Mouse (Mus musculus) left cerebral cortex, postnatal 14 days (tissue): ENCODE data around the gene Tgm6. TPM values are rescaled to one million over a fixed set of nuclear protein-coding genes. Genes with fewer than 3 reads are reported as not detected.

ENCODE experiments used
- DNase-seq, 2 experiments: peaks; one replicate each; pipeline ENCODE4 v3.0.0; 2021 to 2022; ENCODE audit warnings: low spot score in 2 of 2, mixed read lengths in 1 of 2
- intact Hi-C: fragments of 180-260 bp; cut with DNase I; formaldehyde crosslinking; loops from one replicate; pipeline ENCODE4 v1.15.1; 2025
- long read RNA-seq, 2 experiments: library from polyadenylated mRNA; stranded (forward); transcript quantifications; one replicate each; pipeline ENCODE4 v2.0.0; 2021
- total RNA-seq, 2 experiments: library from RNA; stranded (reverse); gene quantifications; 2 replicates each; pipeline ENCODE4 v1.2.3; 2021

Gene Tgm6
- under 1 TPM; 0.32 to 0.33 TPM for total RNA-seq
- long read RNA-seq, experiment 1: 0 reads
- long read RNA-seq, experiment 2, partial matches to known transcripts: 1 of 1 reads
- long read RNA-seq, experiment 2, other reads (novel, unspliced or antisense): 0 of 1 reads

- intact Hi-C loops: no loop called here
- peak in 1 of 2 experiments; percentile 9 for DNase-seq
Observed at GRCm38 (mm10) chr2:130112116-130112515, at the start of gene Tgm6. TSS of gene Tgm6 (plus strand) at chr2:130112416.

GRCm38 (mm10) chr2:130068228-130068627, 44.0 kb upstream of the Tgm6 start:
- intact Hi-C loops: loop anchor here (2.0 kb wide), 1 partner anchor 99 kb away; no protein-coding TSS in a partner anchor
- DNase-seq: peak; percentile 52 to 64

- intact Hi-C loops: loop anchor here (5.0 kb wide), 1 partner anchor 177 kb away; no protein-coding TSS in a partner anchor
- DNase-seq: no peak
Observed at GRCm38 (mm10) chr2:130070396-130070795, 41.8 kb upstream of the Tgm6 start.

- intact Hi-C loops: no loop called here
Observed at GRCm38 (mm10) chr2:130112804-130113203, 588 bp downstream of the Tgm6 start.

GRCm38 (mm10) chr2:130113379-130113778, 1.2 kb downstream of the Tgm6 start:
- DNase-seq: peak in 1 of 2 experiments; percentile 39
- intact Hi-C loops: no loop called here

More at GRCm38 (mm10) chr2:130112804-130113203, 588 bp downstream of the Tgm6 start:
- no peak for DNase-seq

GRCm38 (mm10) chr2:130118649-130119048, 6.4 kb downstream of the Tgm6 start:
- no peak for DNase-seq
- intact Hi-C loops: no loop called here

- DNase-seq: no peak
- intact Hi-C loops: no loop called here
Observed at GRCm38 (mm10) chr2:130125279-130126059, 13.3 kb downstream of the Tgm6 start.

- no peak for DNase-seq
- intact Hi-C loops: no loop called here
Observed at GRCm38 (mm10) chr2:130126073-130126472, 13.9 kb downstream of the Tgm6 start.

- no peak for DNase-seq
- intact Hi-C loops: no loop called here
Observed at GRCm38 (mm10) chr2:130129687-130130086, 17.5 kb downstream of the Tgm6 start.

- intact Hi-C loops: no loop called here
- DNase-seq: no peak
Observed at GRCm38 (mm10) chr2:130143011-130143410, 30.8 kb downstream of the Tgm6 start.

- DNase-seq: no peak
- intact Hi-C loops: no loop called here
Observed at GRCm38 (mm10) chr2:130144703-130145324, 32.6 kb downstream of the Tgm6 start.

- intact Hi-C loops: no loop called here
Observed at GRCm38 (mm10) chr2:130146089-130146668, 34.0 kb downstream of the Tgm6 start.

GRCm38 (mm10) chr2:130155171-130155570, 43.0 kb downstream of the Tgm6 start:
- no peak for DNase-seq
- intact Hi-C loops: no loop called here

More at GRCm38 (mm10) chr2:130146089-130146668, 34.0 kb downstream of the Tgm6 start:
- DNase-seq: no peak

- DNase-seq: no peak
- intact Hi-C loops: no loop called here
Observed at GRCm38 (mm10) chr2:130155851-130156250, 43.6 kb downstream of the Tgm6 start.

GRCm38 (mm10) chr2:130157231-130158087, 45.2 kb downstream of the Tgm6 start:
- intact Hi-C loops: no loop called here
- DNase-seq: no peak

GRCm38 (mm10) chr2:130158088-130158437, 45.8 kb downstream of the Tgm6 start:
- intact Hi-C loops: no loop called here
- DNase-seq: no peak

GRCm38 (mm10) chr2:130162701-130163100, 50.5 kb downstream of the Tgm6 start:
- no peak for DNase-seq
- intact Hi-C loops: loop anchor here (10.0 kb wide), 1 partner anchor 488 kb away; no protein-coding TSS in a partner anchor

GRCm38 (mm10) chr2:130166311-130167214, 54.3 kb downstream of the Tgm6 start:
- intact Hi-C loops: loop anchor here (2.0 to 10.0 kb wide), 3 partner anchors 98 to 492 kb away; no protein-coding TSS in a partner anchor

More at GRCm38 (mm10) chr2:130166311-130167214, 54.3 kb downstream of the Tgm6 start:
- DNase-seq: peak; percentile 49 to 79
